Mouse (Mus musculus) heart, embryonic 12.5 days (tissue): ENCODE measurements around the gene Ogdh. TPM values are rescaled to one million over a fixed set of nuclear protein-coding genes. Genes with fewer than 3 reads are reported as not detected.
"Not testable (repeated sequence)": the region's sequence is repeated elsewhere in the genome, so short reads cannot be mapped to it uniquely, and the experiment has no call there.

ENCODE experiments used
- ATAC-seq: fragments of 200-750 bp; cut with Nextera tagmentation; 2 replicates; pipeline ENCODE4 v1.8.0; 2017; ENCODE audit warnings: moderate TSS enrichment, moderate library complexity; ENCODE audit not compliant: insufficient number of reproducible peaks, low FRiP score
- H3K27ac ChIP-seq: fragments of 300-500 bp; sonication (generic); 2 replicates; pipeline ENCODE4 v1.5.1; 2016; ENCODE audit warnings: mild to moderate bottlenecking, moderate library complexity; ENCODE audit not compliant: poor library complexity, severe bottlenecking
- H3K27me3 ChIP-seq: fragments of 300-500 bp; sonication (generic); replicated peaks from 2 replicates; pipeline ENCODE4 v1.6.1; 2016; ENCODE audit warnings: mild to moderate bottlenecking, moderate library complexity
- H3K36me3 ChIP-seq: fragments of 300-500 bp; sonication (generic); 2 replicates; pipeline ENCODE4 v1.6.1; 2016; ENCODE audit warnings: mild to moderate bottlenecking, moderate library complexity
- H3K4me1 ChIP-seq: fragments of 300-500 bp; sonication (generic); replicated peaks from 2 replicates; pipeline ENCODE4 v1.6.1; 2016; ENCODE audit warnings: mild to moderate bottlenecking
- H3K4me2 ChIP-seq: fragments of 300-500 bp; sonication (generic); 2 replicates; pipeline ENCODE4 v1.6.1; 2016; ENCODE audit warnings: mild to moderate bottlenecking, moderate library complexity
- H3K4me3 ChIP-seq: fragments of 300-500 bp; sonication (generic); 2 replicates; pipeline ENCODE4 v1.5.1; 2016; ENCODE audit warnings: mild to moderate bottlenecking
- H3K9ac ChIP-seq: fragments of 300-500 bp; sonication (generic); 2 replicates; pipeline ENCODE4 v1.6.1; 2016; ENCODE audit warnings: mild to moderate bottlenecking, moderate library complexity
- H3K9me3 ChIP-seq: fragments of 300-500 bp; sonication (generic); replicated peaks from 2 replicates; pipeline ENCODE4 v1.6.1; 2016; ENCODE audit warnings: mild to moderate bottlenecking, moderate library complexity
- WGBS: fragments of 180-500 bp; shearing (Covaris S2); methylation state at CpG from one replicate; pipeline ENCODE4 v1.1.7; 2016; 5-methylcytosine and 5-hydroxymethylcytosine counted together
- polyA plus RNA-seq: library from polyadenylated mRNA; unstranded; fragments of >200 nt; fragmentation: Nextera tagmentation; extraction: Ambion mirVana; gene quantifications from 2 replicates; pipeline ENCODE4 v1.2.1, GENCODE M21; 2016

Ogdh gene
- 284 and 289 TPM in 2 replicates for polyA plus RNA-seq

DNA sequence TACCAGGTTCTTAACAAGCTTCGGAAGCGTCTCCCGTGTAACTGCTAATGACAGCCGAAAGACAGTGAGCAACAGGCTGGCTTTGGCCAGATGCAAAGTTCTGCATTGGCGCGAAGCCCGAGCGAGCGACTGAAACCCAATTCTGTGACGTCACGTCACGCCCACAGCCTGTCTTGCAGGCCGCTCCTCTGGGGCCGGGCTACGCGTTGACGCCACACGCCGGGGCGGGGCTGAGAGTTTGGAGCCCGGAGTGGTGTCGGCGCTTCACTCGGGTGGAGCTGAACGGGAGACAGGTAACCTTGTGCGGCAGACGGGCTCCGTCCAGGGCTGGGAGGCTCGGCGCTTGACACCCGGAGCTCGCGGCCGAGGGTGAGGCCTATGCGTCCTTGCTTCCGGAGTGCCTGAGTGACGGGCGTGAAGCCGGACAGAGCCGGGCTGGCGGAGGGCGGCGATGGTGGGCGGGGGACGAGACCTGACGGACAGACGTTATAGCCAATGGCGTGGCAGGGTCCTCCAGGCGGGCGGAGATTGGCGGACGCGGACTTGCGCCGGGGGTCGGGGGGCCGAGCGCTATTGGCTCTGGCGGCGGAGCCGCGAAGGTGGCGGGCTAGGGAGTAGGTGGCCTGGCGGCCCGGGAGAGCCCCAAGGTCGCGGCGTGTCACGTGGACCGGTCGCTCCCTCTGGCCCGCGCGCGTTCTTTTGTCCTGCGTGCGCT is at the start of gene Ogdh:
Gene Ogdh, plus strand, starts transcription at position 233 of the 715 bp plus-strand sequence.
- H3K27me3 ChIP-seq, result no peaks in the 10 kb centered on the region
- H3K9ac ChIP-seq, result peak within 1 kb of the TSS; percentile 89
- peak within 1 kb of the TSS; percentile 83 for H3K4me3 ChIP-seq
- peak within 1 kb of the TSS; percentile 68 for H3K4me2 ChIP-seq
- H3K4me1 ChIP-seq, result peaks cover 14% of the 10 kb centered on the region
- H3K27ac ChIP-seq, result peak within 1 kb of the TSS; percentile 94
- ATAC-seq, result peak; percentile 96
- under 1% methylated on average over 77 of the region's 77 CpGs for WGBS
- H3K36me3 ChIP-seq, result peaks cover under 1% of the 10 kb centered on the region; the same call in 1 of the 2 replicates
- H3K9me3 ChIP-seq, result no peaks in the 10 kb centered on the region

- H3K4me3 ChIP-seq, result no peak overlapping the region
- no peak overlapping the region for H3K4me2 ChIP-seq
- ATAC-seq, result no peak
- WGBS, result 37% methylated on average over 19 of the region's 19 CpGs
- H3K9ac ChIP-seq, result no peak overlapping the region
- H3K27ac ChIP-seq, result no peak overlapping the region
- no peaks in the 10 kb centered on the region for H3K9me3 ChIP-seq
- no peaks in the 10 kb centered on the region for H3K27me3 ChIP-seq
- no peaks in the 10 kb centered on the region for H3K36me3 ChIP-seq
- H3K4me1 ChIP-seq, result no peaks in the 10 kb centered on the region
Measured at GRCm38 (mm10) chr11:6244707-6245106, 46.7 kb upstream of the Ogdh start.

GRCm38 (mm10) chr11:6252248-6252647 is 39.2 kb upstream of the Ogdh start:
- Histone ChIP-seq H3K9ac (no peak overlapping the region), H3K4me2 (no peak overlapping the region), H3K4me1 (no peaks in the 10 kb centered on the region), H3K36me3 (0 out of 2 replicates have a peak, but pooled peaks cover under 1% of the 10 kb centered on the region), H3K9me3 (no peaks in the 10 kb centered on the region), H3K4me3 (no peak overlapping the region), H3K27me3 (no peaks in the 10 kb centered on the region), H3K27ac (no peak overlapping the region)
- 81% methylated on average over 5 of the region's 5 CpGs for WGBS
- ATAC-seq, result no peak

GRCm38 (mm10) chr11:6252824-6253223 is 38.6 kb upstream of the Ogdh start:
- ATAC-seq, result no peak
- no peak overlapping the region for H3K4me2 ChIP-seq
- H3K4me3 ChIP-seq, result no peak overlapping the region
- no peaks in the 10 kb centered on the region for H3K4me1 ChIP-seq
- WGBS, result 82% methylated on average over 4 of the region's 4 CpGs
- no peak overlapping the region for H3K9ac ChIP-seq
- no peaks in the 10 kb centered on the region for H3K9me3 ChIP-seq
- H3K36me3 ChIP-seq, result peaks cover 6% of the 10 kb centered on the region; the same call in 1 of the 2 replicates
- H3K27me3 ChIP-seq, result no peaks in the 10 kb centered on the region
- H3K27ac ChIP-seq, result no peak overlapping the region

DNA sequence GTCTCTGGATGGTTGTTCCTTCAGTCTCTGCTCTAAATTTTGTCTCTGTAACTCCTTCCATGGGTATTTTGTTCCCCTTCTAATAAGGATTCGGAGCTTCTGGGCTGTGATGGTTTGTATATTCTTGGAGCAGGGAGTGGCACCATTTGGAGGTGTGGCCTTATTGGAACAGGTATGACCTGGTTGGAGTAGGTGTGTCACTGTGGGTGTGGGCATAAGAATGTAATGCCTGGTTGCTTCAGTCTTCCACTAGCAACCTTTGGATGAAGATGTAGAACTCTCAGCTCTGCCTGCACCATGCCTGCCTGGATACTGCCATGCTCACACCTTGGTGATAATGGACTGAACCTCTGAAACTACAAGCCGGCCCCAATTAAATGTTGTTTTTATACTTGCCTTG is 36.8 kb upstream of the Ogdh start:
- not testable (repeated sequence) for H3K9me3 ChIP-seq, H3K27me3 ChIP-seq, H3K4me1 ChIP-seq, H3K4me3 ChIP-seq, H3K4me2 ChIP-seq, H3K27ac ChIP-seq, ATAC-seq, H3K9ac ChIP-seq
- WGBS, result 83% methylated on average over 2 of the region's 2 CpGs
- H3K36me3 ChIP-seq, result peaks cover 24% of the 10 kb centered on the region

GRCm38 (mm10) chr11:6256490-6257072 is 34.9 kb upstream of the Ogdh start:
- no peaks in the 10 kb centered on the region for H3K27me3 ChIP-seq
- no peak overlapping the region for H3K9ac ChIP-seq
- no peak overlapping the region for H3K4me2 ChIP-seq
- no peaks in the 10 kb centered on the region for H3K9me3 ChIP-seq
- WGBS, result 66% methylated on average over 6 of the region's 6 CpGs
- H3K36me3 ChIP-seq, result peaks cover 44% of the 10 kb centered on the region
- no peak overlapping the region for H3K4me3 ChIP-seq
- no peak overlapping the region for H3K27ac ChIP-seq
- H3K4me1 ChIP-seq, result no peaks in the 10 kb centered on the region
- ATAC-seq, result peak; percentile 25; the same call in 1 of the 2 replicates

- no peaks in the 10 kb centered on the region for H3K27me3 ChIP-seq
- H3K4me1 ChIP-seq, result no peaks in the 10 kb centered on the region
- H3K36me3 ChIP-seq, result peaks cover 72% of the 10 kb centered on the region
- no peak for ATAC-seq
- H3K9me3 ChIP-seq, result no peaks in the 10 kb centered on the region
- WGBS, result 96% methylated on average over 7 of the region's 7 CpGs
- H3K9ac ChIP-seq, result no peak overlapping the region
- H3K4me3 ChIP-seq, result no peak overlapping the region
- H3K4me2 ChIP-seq, result no peak overlapping the region
- H3K27ac ChIP-seq, result no peak overlapping the region
Measured at GRCm38 (mm10) chr11:6259413-6259812, 32.0 kb upstream of the Ogdh start.

GRCm38 (mm10) chr11:6261434-6262082 is 29.9 kb upstream of the Ogdh start:
- H3K4me3 ChIP-seq, result no peak overlapping the region
- no peaks in the 10 kb centered on the region for H3K9me3 ChIP-seq
- no peak overlapping the region for H3K4me2 ChIP-seq
- 74% methylated on average over 10 of the region's 10 CpGs for WGBS
- H3K4me1 ChIP-seq, result peaks cover 3% of the 10 kb centered on the region
- H3K27ac ChIP-seq, result no peak overlapping the region
- H3K27me3 ChIP-seq, result no peaks in the 10 kb centered on the region
- no peak overlapping the region for H3K9ac ChIP-seq
- peaks cover 92% of the 10 kb centered on the region for H3K36me3 ChIP-seq
- ATAC-seq, result 0 out of 2 replicates have a peak, but pooled peaks have one; percentile 52

- peak overlapping the region; percentile 84 for H3K9ac ChIP-seq
- no peak for ATAC-seq
- H3K27me3 ChIP-seq, result no peaks in the 10 kb centered on the region
- peak overlapping the region; percentile 87 for H3K4me3 ChIP-seq
- H3K4me1 ChIP-seq, result peaks cover 9% of the 10 kb centered on the region
- peaks cover 61% of the 10 kb centered on the region for H3K36me3 ChIP-seq
- no peaks in the 10 kb centered on the region for H3K9me3 ChIP-seq
- 67% methylated on average over 9 of the region's 9 CpGs for WGBS
- H3K4me2 ChIP-seq, result peak overlapping the region; percentile 94
- no peak overlapping the region for H3K27ac ChIP-seq
Measured at GRCm38 (mm10) chr11:6266621-6267020, 24.8 kb upstream of the Ogdh start.

- peak within 1 kb of the TSS; percentile 94 for H3K4me2 ChIP-seq
- peak within 1 kb of the TSS; percentile 84 for H3K9ac ChIP-seq
- 2% methylated on average over 50 of the region's 50 CpGs for WGBS
- peak; percentile 95 for ATAC-seq
- H3K4me3 ChIP-seq, result peak within 1 kb of the TSS; percentile 87
- H3K4me1 ChIP-seq, result peaks cover 9% of the 10 kb centered on the region
- H3K9me3 ChIP-seq, result no peaks in the 10 kb centered on the region
- H3K36me3 ChIP-seq, result peaks cover 61% of the 10 kb centered on the region
- no peaks in the 10 kb centered on the region for H3K27me3 ChIP-seq
- H3K27ac ChIP-seq, result peak within 1 kb of the TSS; percentile 93
Measured at GRCm38 (mm10) chr11:6267320-6268254, 23.8 kb upstream of the Ogdh start, which contains the start of gene Ddx56. Ddx56 (minus strand) TSS chr11:6267772.
